Mouse (Mus musculus): ENCODE measurements around the gene Olfr986. TPM values are rescaled to one million over a fixed set of nuclear protein-coding genes. Genes with fewer than 3 reads are reported as not detected.
"Not testable (repeated sequence)": the region's sequence is repeated elsewhere in the genome, so short reads cannot be mapped to it uniquely, and the experiment has no call there.

Gene Olfr986
- total RNA-seq (2022): not detected

DNA sequence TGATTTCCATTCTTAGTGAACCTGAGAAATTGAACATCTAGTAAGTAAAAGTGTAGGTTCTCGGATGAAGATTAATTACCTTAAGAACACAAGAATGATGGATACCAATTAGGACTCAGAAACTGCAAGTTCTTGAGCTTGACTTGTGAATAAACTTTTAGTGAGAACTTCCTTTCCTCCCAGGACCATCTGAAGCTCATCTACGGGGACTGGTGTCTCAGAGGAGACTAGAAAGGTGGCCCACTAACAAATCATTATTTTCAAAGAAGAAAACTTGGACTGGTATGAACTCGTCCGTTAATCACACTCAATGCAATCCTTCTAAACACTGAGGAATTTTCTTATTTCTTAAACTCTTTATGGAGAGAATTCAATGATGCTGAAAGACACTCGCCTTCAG is at the start of gene Olfr986:
TSS of gene Olfr986 (plus strand) at position 301 of the 400 bp plus-strand sequence.
- no peak for DNase-seq (ENCODE audit: low spot score in 2 of 2)

DNA sequence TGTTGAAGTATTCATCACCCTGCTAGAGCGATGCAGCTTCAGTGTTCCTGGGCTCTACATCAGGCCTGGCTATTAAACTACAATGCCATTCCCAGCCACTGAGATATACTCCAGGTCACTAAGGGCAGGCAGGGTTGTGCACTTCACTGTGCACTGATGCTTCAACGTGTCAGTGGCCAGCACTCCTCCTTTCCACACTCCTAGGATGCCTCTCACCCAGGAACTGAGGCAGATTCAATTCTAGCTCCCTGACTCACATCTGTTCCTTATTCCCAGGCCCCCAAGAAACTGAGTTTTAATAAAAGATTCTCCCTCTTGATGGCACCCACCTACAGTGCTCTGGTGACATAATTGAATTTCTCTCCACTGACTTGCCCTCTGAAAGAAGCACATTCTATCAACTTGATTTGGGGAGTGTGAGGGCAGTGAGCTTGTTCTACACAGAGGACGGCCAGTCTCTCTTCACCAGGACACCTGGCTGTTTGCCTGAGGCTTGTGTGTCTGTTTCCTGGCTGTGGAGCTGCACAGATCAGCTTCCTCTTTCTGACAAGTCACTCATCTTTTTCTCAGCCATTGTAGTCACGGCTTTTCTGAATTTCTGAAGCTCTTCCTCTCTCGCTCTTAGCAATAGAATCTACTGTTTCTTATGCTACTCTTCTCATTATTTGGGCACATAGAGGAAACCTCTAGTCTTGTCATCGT is 43.6 kb upstream of the Olfr986 start:
- no peak for DNase-seq (ENCODE audit: low spot score in 2 of 2)

DNA sequence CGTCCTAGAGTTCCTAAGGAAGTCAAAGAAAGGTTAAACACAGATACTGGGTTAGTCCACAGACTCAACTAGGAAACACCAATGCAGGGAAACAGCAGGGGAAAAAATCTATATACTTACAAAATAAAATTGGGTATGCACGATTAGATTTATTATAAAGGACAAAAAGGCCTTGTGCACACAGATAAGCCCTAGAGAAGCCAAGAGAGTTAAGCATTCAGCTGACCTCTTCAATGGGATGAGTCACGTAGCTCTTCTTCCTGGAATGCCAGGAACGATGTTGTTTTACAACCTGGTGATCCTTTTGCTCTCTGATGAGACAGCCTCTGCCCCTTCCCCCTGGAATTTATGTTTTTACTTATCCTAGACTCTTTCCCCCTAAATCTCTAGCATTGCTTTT is 41.2 kb upstream of the Olfr986 start:
- no peak for DNase-seq (ENCODE audit: low spot score in 2 of 2)

- no peak for DNase-seq (ENCODE audit: low spot score in 2 of 2)
These were observed 39.2 kb upstream of the Olfr986 start for GRCm38 (mm10) chr9:40141544-40141943.

- no peak for DNase-seq (ENCODE audit: low spot score in 2 of 2)
These were observed 25.5 kb upstream of the Olfr986 start for GRCm38 (mm10) chr9:40155118-40155644.

DNA sequence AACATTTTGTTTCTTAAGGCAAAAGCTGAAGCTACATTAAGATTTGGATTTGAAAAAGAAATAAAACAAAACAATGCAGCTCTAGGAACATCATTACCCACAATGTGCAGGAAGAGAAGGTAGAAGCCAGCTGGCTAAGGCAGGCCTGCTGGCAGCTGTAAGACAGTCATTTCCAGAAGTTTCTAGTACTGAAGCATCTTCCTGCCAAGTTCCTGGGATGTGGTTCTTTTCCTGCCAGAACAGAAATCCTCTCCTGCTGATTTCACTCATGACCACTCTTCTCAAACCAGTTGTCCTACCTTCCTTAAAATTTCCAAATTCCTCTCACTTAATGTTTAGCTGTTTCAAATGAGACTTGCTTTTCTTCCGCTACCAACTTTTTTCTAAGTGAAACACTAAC is 14.3 kb upstream of the Olfr986 start:
- DNase-seq (ENCODE audit: low spot score in 2 of 2): no peak

DNA sequence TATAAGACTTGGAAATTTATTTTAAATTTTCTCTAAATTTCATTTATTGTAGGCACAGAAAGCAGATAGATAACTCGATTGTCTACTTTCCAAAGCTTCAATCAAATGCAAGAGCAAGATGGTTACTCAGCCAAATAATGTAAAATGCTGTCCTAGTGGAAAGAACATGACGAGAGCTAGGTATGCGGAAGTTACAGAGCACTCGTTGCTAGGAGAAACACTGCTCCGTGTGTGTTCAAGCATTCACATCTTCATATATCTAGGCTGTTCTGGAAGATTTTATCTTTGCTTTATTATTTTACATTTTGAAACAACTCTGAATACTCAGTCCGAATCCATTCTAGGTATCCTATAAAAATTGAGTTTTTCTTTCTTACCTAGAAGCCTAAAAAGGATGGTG is 3.7 kb upstream of the Olfr986 start:
- no peak for DNase-seq (ENCODE audit: low spot score in 2 of 2)

DNA sequence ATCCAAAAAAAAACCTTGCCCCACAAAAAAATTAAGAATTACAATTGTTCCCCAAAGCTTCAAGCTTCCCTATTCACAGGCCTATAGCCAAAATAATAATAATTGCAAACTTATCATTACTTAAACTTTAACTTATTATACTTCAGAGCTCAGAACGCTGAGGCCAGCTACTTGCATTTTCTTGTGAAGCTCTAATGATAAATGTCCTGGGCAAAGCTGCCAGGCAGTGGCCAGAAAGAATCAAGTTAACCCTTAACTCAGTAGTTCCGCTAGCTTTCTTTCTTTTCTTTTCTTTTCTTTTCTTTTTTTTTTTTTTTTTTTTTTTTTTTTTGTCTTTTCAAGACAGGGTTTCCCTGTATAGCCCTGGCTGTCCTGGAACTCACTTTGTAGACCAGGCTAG is 4.4 kb downstream of the Olfr986 start:
- not testable (repeated sequence) for DNase-seq (ENCODE audit: low spot score in 2 of 2)

GRCm38 (mm10) chr9:40191086-40191876 is 10.6 kb downstream of the Olfr986 start:
- no peak for DNase-seq (ENCODE audit: low spot score in 2 of 2)

- peak; percentile 74 to 77 for DNase-seq (ENCODE audit: low spot score in 2 of 2)
These were observed 11.6 kb downstream of the Olfr986 start, which contains the start of gene Zfp202 for GRCm38 (mm10) chr9:40192098-40193038. Gene Zfp202 (plus strand): TSS chr9:40192316.

DNA sequence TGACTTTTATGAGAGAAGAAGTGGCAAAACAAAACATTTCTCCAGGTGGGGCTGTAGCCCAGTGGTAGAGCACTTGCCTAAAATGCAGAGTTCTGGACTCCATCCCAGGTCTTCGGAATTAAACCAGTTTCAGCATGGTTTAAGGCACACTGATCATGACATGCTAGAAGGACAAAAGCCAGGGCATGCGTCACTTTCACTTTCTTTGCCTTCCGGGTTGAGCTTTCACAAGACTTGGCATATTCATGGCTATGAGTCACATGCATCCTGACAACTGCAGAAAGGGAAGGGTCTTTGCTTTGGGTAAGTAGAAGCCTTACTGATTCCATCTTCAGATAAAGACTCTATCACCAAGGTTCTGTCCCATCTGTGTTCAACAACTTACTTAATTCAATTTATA is 15.3 kb downstream of the Olfr986 start:
- DNase-seq (ENCODE audit: low spot score in 2 of 2): no peak

GRCm38 (mm10) chr9:40206546-40206950 is 25.8 kb downstream of the Olfr986 start:
- DNase-seq (ENCODE audit: low spot score in 2 of 2): no peak

GRCm38 (mm10) chr9:40210744-40211143 is 30.0 kb downstream of the Olfr986 start:
- DNase-seq (ENCODE audit: low spot score in 2 of 2): no peak

GRCm38 (mm10) chr9:40214058-40214457 is 33.3 kb downstream of the Olfr986 start:
- no peak for DNase-seq (ENCODE audit: low spot score in 2 of 2)

DNA sequence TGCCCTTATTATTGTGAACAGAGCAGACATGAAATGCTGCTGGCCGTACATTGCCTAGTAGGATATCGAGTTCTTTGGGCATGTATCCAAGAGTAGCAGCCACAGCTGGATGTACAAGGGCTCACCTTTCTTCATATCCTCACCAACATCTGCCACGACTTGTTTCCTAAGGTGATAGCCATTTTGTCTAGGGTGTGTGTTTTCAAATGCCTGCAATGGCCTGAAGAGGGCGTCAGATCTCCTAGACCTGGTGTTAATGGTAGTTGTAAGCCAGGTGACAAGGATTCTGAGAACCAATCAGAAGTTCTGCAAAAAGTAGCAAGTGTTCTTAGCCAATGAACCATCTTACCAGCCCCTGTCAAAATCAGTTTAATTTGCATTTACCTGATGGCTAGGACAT is 35.9 kb downstream of the Olfr986 start:
- DNase-seq (ENCODE audit: low spot score in 2 of 2): no peak

- no peak for DNase-seq (ENCODE audit: low spot score in 2 of 2)
These were observed 43.6 kb downstream of the Olfr986 start for GRCm38 (mm10) chr9:40224289-40224688.

DNA sequence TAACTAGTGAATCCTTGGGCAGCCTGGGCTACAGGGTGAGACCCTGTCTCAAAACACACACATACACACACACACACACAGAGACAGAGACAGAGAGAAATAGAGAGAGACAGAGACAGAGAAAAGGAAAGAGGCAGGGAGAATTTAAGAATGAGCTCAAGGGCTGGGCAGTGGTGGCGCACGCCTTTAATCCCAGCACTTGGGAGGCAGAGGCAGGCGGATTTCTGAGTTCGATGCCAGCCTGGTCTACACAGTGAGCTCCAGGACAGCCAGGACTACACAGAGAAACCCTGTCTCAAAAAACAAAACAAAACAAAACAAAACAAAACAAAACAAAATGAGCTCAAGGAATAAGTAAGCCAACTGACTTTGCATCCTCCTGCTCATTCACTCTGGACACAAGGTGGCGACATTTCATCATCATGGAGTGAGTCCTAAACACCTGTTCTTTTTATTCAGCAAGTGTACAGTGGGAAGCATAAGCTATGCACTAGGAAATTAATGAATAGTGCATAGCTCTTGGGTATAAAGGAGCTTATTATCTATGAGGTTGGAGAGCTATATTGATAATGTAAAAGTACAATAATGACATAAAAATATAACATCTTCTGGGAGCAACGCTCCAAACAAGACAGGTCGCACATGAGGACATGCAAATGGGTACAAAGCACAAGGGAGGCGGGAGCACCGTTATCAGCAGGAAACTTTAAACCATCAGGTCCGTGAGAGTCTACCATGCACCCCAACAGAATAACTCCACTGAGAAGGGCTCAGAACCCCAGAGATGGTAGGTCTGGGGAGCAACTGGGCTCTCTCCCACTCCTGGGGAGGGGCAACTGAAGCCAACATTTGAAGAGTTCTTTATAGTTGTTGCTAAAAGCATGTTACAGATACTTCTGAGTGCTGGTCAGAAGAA is 47.4 kb downstream of the Olfr986 start:
- no peak for DNase-seq (ENCODE audit: low spot score in 2 of 2)

- no peak for DNase-seq (ENCODE audit: low spot score in 2 of 2)
These were observed 48.1 kb downstream of the Olfr986 start for GRCm38 (mm10) chr9:40228804-40229331.

DNA sequence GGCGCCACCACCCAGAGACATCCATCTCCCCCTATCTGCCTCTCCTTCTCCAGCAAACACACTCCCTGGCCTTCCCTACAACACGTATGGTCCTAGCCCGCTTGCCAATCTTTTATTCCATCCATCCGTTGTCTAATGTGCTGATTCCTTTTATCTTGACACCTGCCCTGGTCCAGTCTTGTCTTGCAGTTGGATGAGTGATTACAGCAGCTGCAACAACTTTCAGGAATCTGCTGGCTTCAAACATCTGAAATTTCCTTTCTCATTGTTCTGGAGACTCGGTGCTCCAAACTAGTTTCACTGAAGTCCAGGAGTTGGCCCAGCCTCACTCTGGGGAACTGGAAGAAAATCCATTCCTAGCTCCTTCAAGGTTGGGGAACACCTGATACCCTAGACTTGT is 48.8 kb downstream of the Olfr986 start:
- no peak for DNase-seq (ENCODE audit: low spot score in 2 of 2)

GRCm38 (mm10) chr9:40231019-40231418 is 50.3 kb downstream of the Olfr986 start:
- DNase-seq (ENCODE audit: low spot score in 2 of 2): no peak
